Mouse (Mus musculus) heart, embryonic 16.5 days (tissue): Measurements from ENCODE around the gene Derl3. TPM values are rescaled to one million over a fixed set of nuclear protein-coding genes. Genes with fewer than 3 reads are reported as not detected.
"Not testable (repeated sequence)": the region's sequence is repeated elsewhere in the genome, so short reads cannot be mapped to it uniquely, and the experiment has no call there.

Experiments used
- ATAC-seq: fragments of 200-750 bp; cut with Nextera tagmentation; replicated peaks from 2 replicates; pipeline ENCODE4 v1.8.0; 2017; ENCODE audit warnings: moderate number of reproducible peaks; ENCODE audit not compliant: insufficient read depth, low FRiP score; ENCODE audit errors: extremely low read depth
- H3K27ac ChIP-seq: fragments of 300-500 bp; sonication (generic); 2 replicates; pipeline ENCODE4 v1.5.1; 2014; ENCODE audit warnings: mild to moderate bottlenecking, low read length, control low read depth, moderate library complexity
- H3K27me3 ChIP-seq: fragments of 300-500 bp; sonication (generic); 2 replicates; pipeline ENCODE4 v1.6.1; 2014; ENCODE audit warnings: low read length, mixed read lengths; ENCODE audit not compliant: control insufficient read depth, insufficient read depth
- H3K36me3 ChIP-seq: fragments of 300-500 bp; sonication (generic); 2 replicates; pipeline ENCODE4 v1.6.1; 2014; ENCODE audit not compliant: control insufficient read depth, insufficient read depth
- H3K4me1 ChIP-seq: fragments of 300-500 bp; sonication (generic); 2 replicates; pipeline ENCODE4 v1.6.1; 2014; ENCODE audit warnings: low read length, mixed read lengths; ENCODE audit not compliant: control insufficient read depth, insufficient read depth
- H3K4me2 ChIP-seq: fragments of 300-500 bp; sonication (generic); 2 replicates; pipeline ENCODE4 v1.6.1; 2014; ENCODE audit warnings: low read depth, mild to moderate bottlenecking, control low read depth, low read length
- H3K4me3 ChIP-seq: fragments of 300-500 bp; sonication (generic); 2 replicates; pipeline ENCODE4 v1.5.1; 2014; ENCODE audit warnings: mild to moderate bottlenecking, control low read depth, low read length
- H3K9ac ChIP-seq: fragments of 300-500 bp; sonication (generic); 2 replicates; pipeline ENCODE4 v1.6.1; 2014; ENCODE audit warnings: low read length, control low read depth
- H3K9me3 ChIP-seq: fragments of 300-500 bp; sonication (generic); replicated peaks from 2 replicates; pipeline ENCODE4 v1.6.1; 2016; ENCODE audit warnings: low read length; ENCODE audit not compliant: control insufficient read depth
- WGBS: fragments of 180-500 bp; shearing (Covaris S2); extraction: QIAGEN DNeasy Blood & Tissue Kit; methylation state at CpG from one replicate; pipeline ENCODE4 v1.1.7; 2014; 5-methylcytosine and 5-hydroxymethylcytosine counted together
- polyA plus RNA-seq: library from polyadenylated mRNA; unstranded; fragments of >200 nt; fragmentation: Nextera tagmentation; extraction: Ambion mirVana; gene quantifications from 2 replicates; pipeline ENCODE4 v1.2.1, GENCODE M21; 2015

The Derl3 gene
- polyA plus RNA-seq, 1 experiment from 2014 or later = 1.2 TPM

DNA sequence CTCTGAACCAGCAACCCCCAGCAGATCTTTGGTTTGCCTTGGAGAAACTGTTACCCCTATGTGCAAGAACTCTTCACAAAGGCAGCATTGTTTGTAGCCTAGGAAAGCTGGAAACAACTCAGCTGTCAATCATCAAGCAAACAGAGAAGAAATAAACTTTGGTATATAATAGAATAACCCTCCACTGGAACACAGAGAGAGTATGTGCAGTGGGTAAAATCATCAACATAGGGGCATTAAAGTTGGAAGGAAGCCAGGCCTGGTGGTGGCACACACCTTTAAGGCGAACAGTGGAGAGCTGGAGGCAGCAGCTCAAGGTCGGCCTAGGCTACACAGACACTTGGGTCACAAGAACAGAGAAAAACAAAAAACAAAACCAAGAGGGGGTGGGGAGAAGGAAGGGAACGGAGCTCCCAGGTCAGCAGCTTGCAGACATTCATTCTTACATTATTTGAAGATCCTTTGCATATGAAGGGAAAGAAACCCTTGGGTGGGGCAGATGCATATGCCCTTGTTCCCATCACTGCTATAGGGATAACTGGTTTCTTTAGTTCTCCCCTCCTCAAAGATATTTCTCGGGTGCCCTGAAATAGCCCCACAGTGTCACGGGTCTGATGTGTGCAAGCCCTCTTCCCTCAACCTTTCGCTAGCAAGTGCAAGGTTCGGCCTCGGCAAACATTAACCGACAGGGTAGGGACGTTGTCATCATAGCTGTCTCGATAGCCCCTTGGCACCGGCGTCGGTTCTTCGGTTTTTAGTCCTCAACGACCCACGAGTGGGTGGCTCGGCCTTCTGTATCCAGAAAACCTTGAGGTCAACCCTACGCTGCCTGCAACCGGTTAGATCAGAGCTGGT lies 11.4 kb upstream of the Derl3 start:
- Histone ChIP-seq H3K4me3 (no peak overlapping the region), H3K4me2 (no peak overlapping the region), H3K4me1 (0 out of 2 replicates have a peak, but pooled peaks cover 4% of the 10 kb centered on the region), H3K27me3 (no peaks in the 10 kb centered on the region), H3K36me3 (no peaks in the 10 kb centered on the region), H3K9me3 (no peaks in the 10 kb centered on the region), H3K27ac (no peak overlapping the region), H3K9ac (no peak overlapping the region)
- ATAC-seq = no peak
- WGBS = 29% methylated on average over 20 of the region's 20 CpGs

DNA sequence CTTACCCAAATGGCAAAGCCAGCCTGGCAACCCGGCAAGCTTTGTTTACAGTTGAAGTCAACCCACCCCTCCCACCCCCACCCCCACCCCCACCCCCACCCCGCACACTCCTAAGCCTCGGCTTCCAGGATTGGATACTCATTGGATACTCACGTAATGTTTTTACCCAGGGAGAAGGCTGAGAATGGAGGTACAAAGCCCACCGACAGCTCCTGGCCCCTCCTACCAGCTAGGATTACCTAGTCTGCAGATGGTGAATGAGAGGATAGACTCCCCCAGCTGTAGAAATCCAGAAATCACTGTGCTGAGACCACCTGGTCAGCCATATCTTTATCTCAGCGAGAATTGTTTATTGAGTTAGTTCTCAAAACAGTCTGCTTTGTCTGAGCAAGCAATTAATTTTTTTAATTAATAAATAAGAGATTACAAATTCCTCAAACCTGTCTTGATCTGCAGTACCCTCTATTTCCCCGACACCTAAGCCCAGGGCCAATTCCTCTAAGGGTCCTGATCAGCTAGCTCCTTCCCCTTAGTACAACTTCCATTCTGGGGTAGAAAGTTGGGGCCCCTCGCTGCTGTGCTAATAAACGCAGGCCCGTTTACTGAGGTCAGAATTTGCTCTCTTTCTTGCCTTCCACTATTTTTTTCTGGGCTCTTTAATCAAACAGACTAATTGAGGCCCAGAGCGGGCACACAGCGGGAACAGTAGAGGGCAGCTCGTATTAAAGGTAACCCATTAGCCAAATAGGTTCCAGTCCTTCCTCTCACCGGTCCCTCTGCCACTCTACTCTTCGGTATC lies 10.6 kb upstream of the Derl3 start:
- no peaks in the 10 kb centered on the region for H3K27me3 ChIP-seq
- H3K4me2 ChIP-seq = peak overlapping the region; percentile 54
- ATAC-seq = no peak
- 0 out of 2 replicates have a peak, but pooled peaks cover 4% of the 10 kb centered on the region for H3K4me1 ChIP-seq
- no peak overlapping the region for H3K27ac ChIP-seq
- no peak overlapping the region for H3K4me3 ChIP-seq
- H3K36me3 ChIP-seq = no peaks in the 10 kb centered on the region
- no peaks in the 10 kb centered on the region for H3K9me3 ChIP-seq
- WGBS = 15% methylated on average over 15 of the region's 15 CpGs
- peak overlapping the region; percentile 18 for H3K9ac ChIP-seq

DNA sequence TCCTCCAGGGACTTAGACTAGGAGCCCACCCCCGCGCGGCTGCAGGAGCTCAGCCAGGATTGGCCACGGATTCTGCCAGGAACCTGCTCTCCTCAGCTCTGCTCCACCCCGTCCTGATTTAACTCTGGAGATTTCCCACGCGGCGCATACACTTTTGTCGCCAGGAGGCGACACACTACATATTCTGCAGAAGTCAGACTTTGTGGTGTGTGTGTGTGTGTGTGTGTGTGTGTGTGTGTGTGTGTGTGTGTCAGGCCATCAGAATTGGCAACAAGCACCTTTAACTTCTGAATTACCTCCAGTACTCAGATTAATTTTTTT lies 10.0 kb upstream of the Derl3 start:
- H3K4me3 ChIP-seq = no peak overlapping the region
- ATAC-seq = peak; percentile 77
- no peak overlapping the region for H3K27ac ChIP-seq
- peak overlapping the region; percentile 18 for H3K9ac ChIP-seq
- under 1% methylated on average over 10 of the region's 10 CpGs for WGBS
- H3K4me2 ChIP-seq = peak overlapping the region; percentile 54
- 0 out of 2 replicates have a peak, but pooled peaks cover 4% of the 10 kb centered on the region for H3K4me1 ChIP-seq
- no peaks in the 10 kb centered on the region for H3K36me3 ChIP-seq
- no peaks in the 10 kb centered on the region for H3K9me3 ChIP-seq
- H3K27me3 ChIP-seq = no peaks in the 10 kb centered on the region

DNA sequence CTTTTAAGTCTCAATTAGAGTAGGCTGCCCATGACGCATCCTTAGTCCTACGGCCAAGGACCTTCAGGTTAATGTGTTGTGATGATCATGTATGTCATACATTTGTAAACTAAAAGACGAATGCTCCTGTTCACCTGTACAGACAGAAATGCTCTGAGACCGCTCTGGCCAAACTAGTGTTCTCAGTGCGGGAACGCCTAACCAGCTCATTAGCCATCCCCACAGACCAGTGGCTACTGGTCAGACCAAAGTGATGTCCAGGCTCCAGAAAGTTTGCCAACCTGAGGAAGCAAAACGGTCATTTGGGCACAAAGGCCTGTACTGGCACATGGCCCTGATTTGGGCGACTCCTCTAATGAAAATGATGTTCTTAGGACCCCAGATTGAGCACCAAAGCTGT lies 8.5 kb upstream of the Derl3 start:
- Histone ChIP-seq H3K4me2 (no peak overlapping the region), H3K36me3 (no peaks in the 10 kb centered on the region), H3K4me3 (no peak overlapping the region), H3K9ac (no peak overlapping the region), H3K4me1 (peaks cover 7% of the 10 kb centered on the region; the same call in 1 of the 2 replicates), H3K9me3 (no peaks in the 10 kb centered on the region), H3K27ac (no peak overlapping the region), H3K27me3 (no peaks in the 10 kb centered on the region)
- no peak for ATAC-seq
- 91% methylated on average over 8 of the region's 8 CpGs for WGBS

DNA sequence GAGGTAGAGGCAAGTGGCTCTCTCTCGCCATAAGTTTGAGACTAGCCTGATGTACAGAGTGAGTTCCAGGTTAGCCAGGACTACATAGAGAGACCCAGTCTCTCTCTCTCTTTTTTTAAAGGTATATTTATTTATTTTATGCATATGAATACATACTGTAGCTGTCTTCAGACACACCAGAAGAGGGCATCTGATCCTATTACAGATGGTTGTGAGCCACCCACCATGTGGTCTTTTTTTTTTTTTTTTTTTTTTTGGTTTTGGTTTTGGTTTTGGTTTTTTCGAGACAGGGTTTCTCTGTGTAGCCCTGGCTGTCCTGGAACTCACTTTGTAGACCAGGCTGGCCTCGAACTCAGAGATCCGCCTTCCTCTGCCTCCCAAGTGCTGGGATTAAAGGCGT lies 5.7 kb upstream of the Derl3 start:
- H3K4me3 ChIP-seq = not testable (repeated sequence)
- 87% methylated on average over 5 of the region's 5 CpGs for WGBS

DNA sequence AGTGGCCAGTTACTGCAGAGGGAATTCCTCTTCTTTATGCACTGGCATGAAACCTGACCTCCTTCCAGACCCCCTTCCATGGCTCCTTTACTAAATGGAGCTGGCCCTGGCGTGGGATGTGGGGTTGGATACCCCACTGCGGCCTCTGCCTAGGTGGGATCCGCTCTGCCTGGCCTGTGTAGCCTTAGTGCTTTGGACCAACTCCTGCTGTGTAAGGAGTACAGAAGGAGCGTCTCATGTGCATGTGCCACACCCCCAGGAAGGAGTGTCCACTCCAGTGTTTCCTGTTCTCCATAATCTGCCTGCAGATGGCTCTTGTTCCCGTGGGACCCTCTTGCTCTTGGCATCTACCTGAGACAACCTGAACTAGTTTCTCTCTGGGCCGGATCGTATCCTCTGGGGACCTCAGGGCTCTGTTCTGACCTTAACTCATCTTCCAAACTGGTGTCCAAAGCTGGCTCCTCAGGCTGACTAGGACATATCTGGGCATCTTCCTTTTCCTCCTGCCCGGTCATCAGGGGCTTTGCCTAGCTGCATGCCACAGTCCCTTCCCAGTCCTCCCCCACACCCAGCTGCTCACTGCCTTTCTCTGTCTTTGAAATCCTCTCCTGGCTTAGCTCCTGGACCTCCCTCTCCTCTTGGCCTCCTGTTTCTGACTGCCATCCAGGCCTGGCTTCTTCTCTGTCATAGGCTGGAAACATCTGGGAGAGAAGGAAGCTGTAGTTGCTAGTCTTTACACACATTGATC lies 3.6 kb upstream of the Derl3 start:
- no peak for ATAC-seq
- H3K9me3 ChIP-seq = no peaks in the 10 kb centered on the region
- peaks cover 7% of the 10 kb centered on the region; the same call in 1 of the 2 replicates for H3K4me1 ChIP-seq
- WGBS = 42% methylated on average over 8 of the region's 8 CpGs
- H3K27me3 ChIP-seq = no peaks in the 10 kb centered on the region
- H3K9ac ChIP-seq = no peak overlapping the region
- H3K4me3 ChIP-seq = no peak overlapping the region
- no peak overlapping the region for H3K27ac ChIP-seq
- H3K36me3 ChIP-seq = no peaks in the 10 kb centered on the region; the same call in 1 of the 2 replicates
- H3K4me2 ChIP-seq = no peak overlapping the region

More for the DNA sequence above, 5.7 kb upstream of the Derl3 start:
- H3K27me3 ChIP-seq, H3K4me1 ChIP-seq, H3K36me3 ChIP-seq, ATAC-seq, H3K4me2 ChIP-seq, H3K9me3 ChIP-seq, H3K9ac ChIP-seq, H3K27ac ChIP-seq: not testable (repeated sequence)

DNA sequence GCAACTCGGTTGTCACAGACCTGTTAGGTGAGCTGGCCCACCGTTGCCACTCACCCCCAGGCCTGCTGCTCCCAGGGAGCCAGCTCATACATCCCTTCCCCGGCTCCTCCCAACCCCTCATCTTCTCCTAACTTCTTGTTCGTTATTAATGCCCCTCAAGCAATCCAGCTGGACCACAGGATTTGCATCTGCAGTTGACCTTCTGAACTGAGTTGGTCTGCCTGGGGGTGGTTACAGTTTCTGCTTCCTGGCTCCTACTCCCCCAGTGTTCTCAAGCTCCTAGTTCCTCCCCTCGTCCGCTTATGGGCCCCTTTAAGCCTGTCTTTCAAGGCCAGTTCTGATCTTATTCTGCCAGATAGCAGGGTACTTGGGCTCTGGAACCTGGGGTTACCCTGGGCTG lies 1.4 kb downstream of the Derl3 start:
- peaks cover 19% of the 10 kb centered on the region for H3K36me3 ChIP-seq
- H3K9me3 ChIP-seq = no peaks in the 10 kb centered on the region
- no peak overlapping the region for H3K4me3 ChIP-seq
- no peak overlapping the region for H3K9ac ChIP-seq
- H3K4me2 ChIP-seq = no peak overlapping the region
- H3K27me3 ChIP-seq = no peaks in the 10 kb centered on the region
- no peak for ATAC-seq
- 70% methylated on average over 6 of the region's 6 CpGs for WGBS
- no peak overlapping the region for H3K27ac ChIP-seq
- peaks cover 21% of the 10 kb centered on the region for H3K4me1 ChIP-seq

DNA sequence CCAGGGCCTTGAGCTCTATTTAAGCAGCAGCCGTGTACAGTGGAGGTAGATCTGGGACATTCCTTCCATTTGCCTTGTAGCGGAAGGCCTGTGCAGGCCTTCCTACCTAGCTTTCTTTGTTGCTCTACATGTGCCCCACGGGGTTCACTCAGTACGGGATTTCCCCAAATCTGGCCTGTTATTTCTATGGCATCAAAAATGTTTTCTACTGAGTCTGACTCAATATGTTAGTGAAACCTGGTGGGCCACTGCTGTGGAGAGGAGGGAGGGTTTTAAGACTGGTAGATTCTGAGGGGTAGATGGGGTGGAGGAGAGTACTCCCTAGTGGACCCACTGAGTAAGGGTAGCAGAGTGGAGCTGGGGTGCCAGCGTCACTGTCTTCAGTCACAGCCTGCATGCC lies 2.5 kb downstream of the Derl3 start:
- H3K36me3 ChIP-seq = peaks cover 20% of the 10 kb centered on the region
- ATAC-seq = no peak
- WGBS = 92% methylated on average over 5 of the region's 5 CpGs

More for the DNA sequence above, 2.5 kb downstream of the Derl3 start:
- no peak overlapping the region for H3K4me3 ChIP-seq
- H3K27ac ChIP-seq = no peak overlapping the region
- H3K4me2 ChIP-seq = no peak overlapping the region
- H3K9ac ChIP-seq = no peak overlapping the region
- H3K9me3 ChIP-seq = no peaks in the 10 kb centered on the region
- peaks cover 27% of the 10 kb centered on the region for H3K4me1 ChIP-seq
- H3K27me3 ChIP-seq = no peaks in the 10 kb centered on the region
